Comparison of ENCODE assay signal across 14 mouse cellular contexts in the genomic region with DNA sequence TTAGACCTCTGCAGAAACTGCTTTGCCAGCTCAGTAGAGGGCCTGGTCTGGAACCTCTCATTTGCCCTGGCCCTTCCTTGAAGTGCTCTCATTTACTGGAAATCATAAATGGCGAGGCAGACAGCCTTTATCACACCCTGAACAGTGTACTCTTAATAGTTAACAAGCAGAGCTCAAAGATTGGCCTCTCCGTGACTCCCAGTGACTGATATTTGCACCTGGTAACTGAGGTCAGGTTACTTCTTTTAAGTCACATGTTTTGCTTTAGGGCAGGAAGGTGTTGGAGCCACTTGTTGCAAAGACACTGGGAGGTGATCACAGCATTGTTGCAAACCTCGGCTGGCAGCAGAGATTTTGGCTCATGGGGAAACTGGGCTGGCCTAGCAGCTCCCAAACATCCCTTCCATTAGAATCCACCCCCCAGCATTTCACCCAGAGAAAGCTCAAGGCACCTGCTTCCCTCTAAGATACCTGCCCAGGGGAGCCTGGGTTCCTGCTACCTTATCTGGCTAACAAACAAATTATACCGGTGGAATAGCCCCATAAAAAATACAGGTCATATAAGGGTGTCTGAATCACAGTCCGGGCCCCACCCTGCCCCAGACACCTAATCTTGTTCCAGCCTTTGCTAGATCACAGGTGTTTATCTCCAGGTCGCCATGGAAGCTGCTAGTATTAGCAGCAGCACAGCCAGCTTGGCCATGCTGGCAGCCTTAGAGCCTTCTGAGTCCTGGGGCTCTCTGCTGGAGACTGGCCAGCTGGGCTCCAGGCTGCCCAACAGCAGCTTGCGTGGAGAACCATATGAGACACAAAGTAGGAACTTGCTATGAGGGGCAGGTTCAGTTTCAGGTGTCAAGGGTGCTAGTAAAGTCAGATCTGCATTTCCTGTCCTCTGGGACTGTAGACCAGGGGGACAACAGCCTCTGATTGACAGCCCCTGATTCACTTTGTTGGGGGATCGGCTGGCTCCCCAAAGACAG. TPM values are rescaled to one million over a fixed set of nuclear protein-coding genes. Genes with fewer than 3 reads are reported as not detected.
A peak's percentile ranks its signal among the peaks of the same experiment; 100 is the strongest.
DNase-seq lines count a peak whose midpoint lies in the region; ATAC-seq and TF ChIP-seq lines count a peak whose summit lies in the region.
"Had no signal": no experiment of that assay in that cellular context is flagged by ENCODE, and none has a peak within 500 bp of the region (broad histone marks: within the 10 kb centered on the region; RNA-seq: fewer than 3 reads in every experiment).

No protein-coding gene starts in this region.

- H3K9ac ChIP-seq in liver, postnatal 0 days (replicated peaks), result no peak overlapping the region
- H3K9ac ChIP-seq in liver, embryonic 12.5 days, result no peak overlapping the region
- H3K9ac ChIP-seq: limb, embryonic 13.5 days had no signal

- H3K27ac ChIP-seq in liver, postnatal 0 days (ENCODE audit: low read depth), result no peak overlapping the region
- H3K27ac ChIP-seq in liver, embryonic 12.5 days, result no peak overlapping the region
- H3K27ac ChIP-seq in embryonic facial prominence, embryonic 10.5 days (replicated peaks), result peak overlapping the region; percentile 16; the same call in 1 of the 2 replicates
- H3K27ac ChIP-seq: hindbrain, postnatal 0 days; limb, embryonic 13.5 days had no signal

- WGBS in liver, postnatal 0 days (ENCODE audit: insufficient replicate concordance), result 48% methylated on average over 8 of the region's 8 CpGs
- 49% methylated on average over 8 of the region's 8 CpGs for whole genome bisulfite sequencing in liver, embryonic 12.5 days (ENCODE audit: insufficient replicate concordance)
- WGBS in embryonic facial prominence, embryonic 10.5 days, result 60% methylated on average over 8 of the region's 8 CpGs

- TF ChIP-seq CTCF in liver, postnatal 0 days (IDR thresholded peaks at IDR 0.05; ENCODE audit: low read depth), result no peak

- ATAC-seq in liver, postnatal 0 days, result peak; percentile 29; the same call in 1 of the 2 replicates
- ATAC-seq in liver, embryonic 12.5 days, result no peak
- ATAC-seq in granulocyte monocyte progenitor cell, adult 5-6 weeks (replicated peaks; ENCODE audit: poor library complexity, severe bottlenecking), result no peak
- ATAC-seq: hindbrain, postnatal 0 days had no signal

- no peak for TF ChIP-seq EP300 in liver, postnatal 0 days (IDR thresholded peaks at IDR 0.05; ENCODE audit: low read depth)

- no peak overlapping the region for H3K4me3 ChIP-seq in liver, postnatal 0 days (ENCODE audit: low read depth, low read length)
- no peak overlapping the region for H3K4me3 ChIP-seq in liver, embryonic 12.5 days
- no peak overlapping the region for H3K4me3 ChIP-seq in embryonic facial prominence, embryonic 10.5 days
- H3K4me3 ChIP-seq: limb, embryonic 13.5 days had no signal

- peaks cover 17% of the 10 kb centered on the region for H3K4me1 ChIP-seq in liver, postnatal 0 days (ENCODE audit: insufficient read depth)
- H3K4me1 ChIP-seq in liver, embryonic 12.5 days, result peaks cover 20% of the 10 kb centered on the region
- H3K4me1 ChIP-seq in embryonic facial prominence, embryonic 10.5 days, result peaks cover 26% of the 10 kb centered on the region

- DNase-seq in heart, adult 11 months, result peak; percentile 87
- no peak for DNase-seq in heart, postnatal 25 days (ENCODE audit: low spot score)
- no peak for DNase-seq in liver, postnatal 0 days
- no peak for DNase-seq in embryonic facial prominence, embryonic 10.5 days (ENCODE audit: low spot score)
- DNase-seq in skeletal muscle tissue, adult 2 months (ENCODE audit: low read depth, low spot score), result peak; percentile 42
- no peak for DNase-seq in Muller cell, postnatal 12 days (ENCODE audit: inconsistent ontology term)
- DNase-seq: adrenal gland, adult 2 months; cerebellum, adult 8-10 months; gastrocnemius, postnatal 36 days had no signal

- intact Hi-C loops in heart, postnatal 25 days (cut with DNase I), result no loop called here

- H3K9me3 ChIP-seq in liver, postnatal 0 days (ENCODE audit: low read length), result no peaks in the 10 kb centered on the region
- H3K9me3 ChIP-seq in liver, embryonic 12.5 days (replicated peaks), result no peaks in the 10 kb centered on the region
- H3K9me3 ChIP-seq in embryonic facial prominence, embryonic 10.5 days, result no peaks in the 10 kb centered on the region
- H3K9me3 ChIP-seq: limb, embryonic 13.5 days had no signal

- H3K36me3 ChIP-seq in liver, postnatal 0 days (replicated peaks; ENCODE audit: insufficient read depth, low read length), result no peaks in the 10 kb centered on the region
- H3K36me3 ChIP-seq in liver, embryonic 12.5 days, result no peaks in the 10 kb centered on the region
- no peaks in the 10 kb centered on the region for H3K36me3 ChIP-seq in embryonic facial prominence, embryonic 10.5 days (replicated peaks)
- H3K36me3 ChIP-seq: limb, embryonic 13.5 days had no signal

- H3K4me2 ChIP-seq in liver, postnatal 0 days (ENCODE audit: low read depth, low read length), result no peak overlapping the region
- H3K4me2 ChIP-seq in liver, embryonic 12.5 days, result no peak overlapping the region
- H3K4me2 ChIP-seq: limb, embryonic 13.5 days; midbrain, embryonic 11.5 days had no signal

- no peaks in the 10 kb centered on the region for H3K27me3 ChIP-seq in liver, postnatal 0 days (ENCODE audit: insufficient read depth, low read length)
- peaks cover 13% of the 10 kb centered on the region for H3K27me3 ChIP-seq in liver, embryonic 12.5 days (replicated peaks)
- H3K27me3 ChIP-seq in embryonic facial prominence, embryonic 10.5 days (replicated peaks; ENCODE audit: low read depth, poor library complexity, severe bottlenecking), result no peaks in the 10 kb centered on the region

RNA-seq across cellular contexts. Expression of a gene that starts 19.1 kb away (rescaled TPM):
- total RNA-seq in heart, postnatal 25 days (2021), result 1 to 10 TPM; 1.3 to 1.7 TPM
- polyA plus RNA-seq in liver, postnatal 0 days (2015; fragmentation: Nextera tagmentation; extraction: Ambion mirVana), result 1.1 and 1.5 TPM in 2 replicates
- 0.30 and 0.83 TPM in 2 replicates for polyA plus RNA-seq in liver, embryonic 12.5 days (2016; fragmentation: Nextera tagmentation; extraction: Ambion mirVana)
- polyA plus RNA-seq in embryonic facial prominence, embryonic 10.5 days (2016; fragmentation: Nextera tagmentation; extraction: Ambion mirVana), result not detected in 2 replicates
- 5.6 and 6.5 TPM in 2 replicates for total RNA-seq in granulocyte monocyte progenitor cell, adult 5-6 weeks (2014; fragmentation: Nextera tagmentation)
- 1.1 TPM in 1 of 2 replicates, not detected in the other for total RNA-seq in granulocyte monocyte progenitor cell, adult 5-6 weeks (2017)
- total RNA-seq: hindbrain, postnatal 0 days had no signal

RNA-seq across cellular contexts. Expression of a gene that starts 51.5 kb away (rescaled TPM):
- total RNA-seq in heart, postnatal 25 days (2021), result 10 to 100 TPM; 21.9 to 25.9 TPM
- polyA plus RNA-seq in liver, postnatal 0 days (2015; fragmentation: Nextera tagmentation; extraction: Ambion mirVana), result 6.8 and 7.2 TPM in 2 replicates
- polyA plus RNA-seq in liver, embryonic 12.5 days (2016; fragmentation: Nextera tagmentation; extraction: Ambion mirVana), result 2.4 and 3.3 TPM in 2 replicates
- polyA plus RNA-seq in embryonic facial prominence, embryonic 10.5 days (2016; fragmentation: Nextera tagmentation; extraction: Ambion mirVana), result 7.6 and 8.7 TPM in 2 replicates
- total RNA-seq in granulocyte monocyte progenitor cell, adult 5-6 weeks (2014; fragmentation: Nextera tagmentation), result 10.2 and 10.3 TPM in 2 replicates
- total RNA-seq in granulocyte monocyte progenitor cell, adult 5-6 weeks (2017), result 8.7 and 13.3 TPM in 2 replicates

Comparison
In these comparisons a context has a peak if more than half of its experiments do, and no peak if none do; other contexts are left out.
1. DNase-seq: peak in heart, adult 11 months (single experiment) and skeletal muscle tissue, adult 2 months (single experiment); none in heart, postnatal 25 days (single experiment), liver, postnatal 0 days (single experiment), embryonic facial prominence, embryonic 10.5 days (single experiment) and Muller cell, postnatal 12 days (single experiment).